Mouse (Mus musculus) heart, adult 2 months (tissue): ENCODE results near the gene Manea. TPM values are rescaled to one million over a fixed set of nuclear protein-coding genes. Genes with fewer than 3 reads are reported as not detected.
A peak's percentile ranks its signal among the peaks of the same experiment; 100 is the strongest.
"Not testable (repeated sequence)": the region's sequence is repeated elsewhere in the genome, so short reads cannot be mapped to it uniquely, and the experiment has no call there.

Experiments used
- DNase-seq, 2 experiments: peaks; one replicate each; pipeline ENCODE4 v3.0.0; 2021
- H3K27ac ChIP-seq: fragments of 200-600 bp; 2 replicates; pipeline ENCODE4 v1.8.1; 2022
- H3K27me3 ChIP-seq: fragments of 200-500 bp; 2 replicates; pipeline ENCODE4 v1.6.1; 2012; ENCODE audit warnings: mild to moderate bottlenecking, low read length, inconsistent platforms, mixed read lengths; ENCODE audit not compliant: control insufficient read depth, insufficient read depth
- H3K36me3 ChIP-seq: fragments of 200-500 bp; 2 replicates; pipeline ENCODE4 v1.6.1; 2012; ENCODE audit warnings: low read length, inconsistent platforms; ENCODE audit not compliant: control insufficient read depth, insufficient read depth
- H3K4me1 ChIP-seq: fragments of 200-500 bp; 2 replicates; pipeline ENCODE4 v1.6.1; 2011; ENCODE audit warnings: low read length; ENCODE audit not compliant: control insufficient read depth, insufficient read depth
- H3K4me3 ChIP-seq: fragments of 200-600 bp; 2 replicates; pipeline ENCODE4 v1.8.1; 2022
- H3K79me2 ChIP-seq: fragments of 200-500 bp; replicated peaks from 2 replicates; pipeline ENCODE4 v1.6.1; 2012; ENCODE audit warnings: mild to moderate bottlenecking, inconsistent platforms, low read length, moderate library complexity, mixed read lengths; ENCODE audit not compliant: control insufficient read depth, insufficient read depth
- H3K9ac ChIP-seq: fragments of 200-500 bp; 2 replicates; pipeline ENCODE4 v1.6.1; 2012; ENCODE audit warnings: low read depth, mild to moderate bottlenecking, control low read depth, inconsistent platforms, low read length, mixed read lengths
- CTCF ChIP-seq: fragments of 200-600 bp; IDR thresholded peaks from 2 replicates; pipeline ENCODE4 v1.8.1; 2022; ENCODE audit warnings: antibody characterized with exemption, mild to moderate bottlenecking, moderate library complexity
- EP300 ChIP-seq: fragments of 200-500 bp; IDR thresholded peaks from 2 replicates; pipeline ENCODE4 v1.6.1; 2011; ENCODE audit warnings: low read depth, low read length, control low read depth; ENCODE audit not compliant: insufficient read depth
- POLR2A ChIP-seq: fragments of 200-500 bp; IDR thresholded peaks from 2 replicates; pipeline ENCODE4 v1.6.1; 2011; ENCODE audit warnings: mild to moderate bottlenecking, low read depth, low read length, control low read depth; ENCODE audit not compliant: insufficient read depth
- WGBS: fragments of 180-500 bp; shearing (Covaris S2); methylation state at CpG from one replicate; pipeline ENCODE4 v1.1.7; 2018; 5-methylcytosine and 5-hydroxymethylcytosine counted together
- intact Hi-C: fragments of 180-260 bp; cut with DNase I; formaldehyde crosslinking; loops from one replicate; pipeline ENCODE4 v1.15.1; 2025
- polyA plus RNA-seq: library from polyadenylated mRNA; depleted of rRNA; stranded (reverse); fragments of >200 nt; gene quantifications from 2 replicates; pipeline ENCODE4 v1.2.3, GENCODE M21; 2012
- total RNA-seq, 2 experiments: library from RNA; stranded (reverse); gene quantifications; 2 replicates each; pipeline ENCODE4 v1.2.3; 2021

Manea gene
- total and polyA plus RNA-seq, 3 experiments = 5.7 to 16.7 (median 16.4) TPM

- Histone ChIP-seq H3K27ac (no peak overlapping the region; the same call in 1 of the 2 replicates), H3K9ac (no peak overlapping the region), H3K36me3 (peaks cover 11% of the 10 kb centered on the region), H3K4me3 (peak overlapping the region; percentile 7; the same call in 1 of the 2 replicates), H3K27me3 (no peaks in the 10 kb centered on the region), H3K79me2 (peaks cover 7% of the 10 kb centered on the region), H3K4me1 (peaks cover 4% of the 10 kb centered on the region)
- no peak for DNase-seq
- WGBS = 56% methylated on average over 3 of the region's 3 CpGs
- no peak for TF ChIP-seq EP300
- no peak for TF ChIP-seq POLR2A
- no peak for TF ChIP-seq CTCF
- intact Hi-C loops = loop anchor here (10.0 kb wide), 1 partner anchor 1060 kb away; the partner anchor contains the start of gene Ufl1
Measured at GRCm38 (mm10) chr4:26345080-26345479, 1.6 kb downstream of the Manea start.

DNA sequence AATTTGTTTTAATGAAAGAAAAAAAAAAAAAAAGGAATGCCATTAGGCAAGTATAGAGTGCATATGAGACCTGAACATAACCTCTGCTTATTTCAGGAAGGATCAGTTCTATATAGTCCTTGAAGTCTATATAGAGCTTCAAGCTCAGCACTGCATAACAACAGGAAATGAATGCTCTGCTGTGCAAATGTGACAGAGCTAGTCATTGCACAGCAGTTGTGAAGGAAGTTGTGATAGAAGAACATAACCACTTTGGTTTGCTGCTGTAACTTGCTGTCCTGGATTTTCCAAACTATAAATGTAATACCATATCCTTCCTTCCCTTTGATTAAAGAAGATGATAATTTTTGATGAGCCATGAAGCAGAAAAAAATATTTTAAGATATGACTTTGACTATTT, 4.3 kb downstream of the Manea start:
- intact Hi-C loops = loop anchor here (10.0 kb wide), 1 partner anchor 1058 kb away; the partner anchor contains the start of gene Ufl1
- H3K4me3 ChIP-seq = no peak overlapping the region
- H3K27me3 ChIP-seq = no peaks in the 10 kb centered on the region
- no peak overlapping the region for H3K9ac ChIP-seq
- peaks cover 25% of the 10 kb centered on the region for H3K36me3 ChIP-seq
- DNase-seq = no peak
- peaks cover 10% of the 10 kb centered on the region for H3K79me2 ChIP-seq
- H3K27ac ChIP-seq = no peak overlapping the region
- no peak for TF ChIP-seq POLR2A
- TF ChIP-seq CTCF = no peak
- no peak for TF ChIP-seq EP300
- H3K4me1 ChIP-seq = peaks cover 4% of the 10 kb centered on the region

DNA sequence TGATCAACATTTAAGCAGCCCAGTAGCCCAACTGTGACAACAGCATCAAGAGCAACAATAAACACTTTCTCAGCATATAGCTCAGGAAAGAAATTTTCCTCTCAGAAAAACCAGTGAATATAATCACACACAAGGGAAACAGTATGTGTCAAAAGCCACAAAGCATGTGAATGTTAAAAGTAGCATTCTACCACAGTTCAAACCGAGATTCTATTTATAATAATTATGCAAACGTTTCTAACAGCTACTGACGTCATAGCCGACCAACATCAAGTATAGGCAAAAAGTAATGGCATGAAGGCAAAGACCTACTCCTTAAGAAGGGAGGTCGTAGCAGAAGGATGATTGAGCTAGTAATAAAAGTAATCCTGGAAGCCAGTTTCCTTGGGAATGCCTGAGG, 8.1 kb downstream of the Manea start:
- intact Hi-C loops = loop anchor here (10.0 kb wide), 1 partner anchor 1444 kb away; the partner anchor contains the start of gene Ndufaf4
- Histone ChIP-seq H3K27me3 (no peaks in the 10 kb centered on the region), H3K9ac (no peak overlapping the region), H3K27ac (no peak overlapping the region), H3K4me1 (peaks cover 2% of the 10 kb centered on the region; the same call in 1 of the 2 replicates), H3K4me3 (no peak overlapping the region), H3K36me3 (peaks cover 18% of the 10 kb centered on the region), H3K79me2 (peaks cover 8% of the 10 kb centered on the region)
- no peak for DNase-seq
- WGBS = 57% methylated on average over 5 of the region's 5 CpGs
- TF ChIP-seq CTCF (no peak), EP300 (no peak), POLR2A (no peak)

DNA sequence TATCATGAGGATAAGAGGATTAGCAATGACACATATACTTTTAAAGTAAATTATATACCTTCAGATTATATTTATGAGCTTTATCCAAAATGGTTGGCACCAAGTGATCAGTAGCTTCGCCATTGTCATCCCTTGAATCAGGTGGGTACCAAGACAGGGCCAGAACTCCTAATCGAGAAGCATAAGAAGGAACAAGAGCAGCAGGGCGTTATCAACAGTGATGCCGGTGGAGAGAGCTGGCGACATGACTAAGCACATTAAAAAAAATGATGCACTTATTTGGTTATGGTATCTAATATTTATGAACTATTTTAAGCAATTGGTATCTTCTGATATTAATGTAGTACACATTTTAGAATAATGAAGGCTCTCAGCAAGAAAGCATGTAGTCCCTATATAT, 10.1 kb downstream of the Manea start:
- H3K27me3 ChIP-seq = no peaks in the 10 kb centered on the region
- no peak overlapping the region for H3K4me3 ChIP-seq
- intact Hi-C loops = loop anchor here (10.0 kb wide), 1 partner anchor 1442 kb away; the partner anchor contains the start of gene Ndufaf4
- H3K4me1 ChIP-seq = no peaks in the 10 kb centered on the region; the same call in 1 of the 2 replicates
- 80% methylated on average over 5 of the region's 5 CpGs for WGBS
- DNase-seq = no peak
- H3K79me2 ChIP-seq = peaks cover 3% of the 10 kb centered on the region
- TF ChIP-seq POLR2A (no peak), EP300 (no peak), CTCF (no peak)
- no peak overlapping the region for H3K27ac ChIP-seq
- H3K9ac ChIP-seq = no peak overlapping the region
- H3K36me3 ChIP-seq = peaks cover 16% of the 10 kb centered on the region

DNA sequence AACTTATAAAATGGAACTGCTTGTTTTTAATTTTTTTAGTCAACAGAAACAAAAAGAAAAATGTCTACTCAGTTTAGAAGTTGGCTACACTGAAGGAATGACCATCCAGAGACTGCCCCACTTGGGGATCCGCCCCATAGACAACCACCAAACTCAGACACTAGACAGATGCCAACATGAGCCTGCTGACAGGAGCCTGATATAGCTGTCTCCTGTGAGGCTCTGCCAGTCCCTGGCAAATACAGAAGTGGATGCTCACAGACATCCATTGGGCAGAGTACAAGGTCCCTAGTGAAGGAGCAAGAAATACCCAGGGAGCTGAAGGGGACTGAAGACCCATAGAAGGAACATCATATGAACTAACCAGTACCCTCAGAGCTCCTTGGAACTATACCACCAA, 42.0 kb downstream of the Manea start:
- H3K27ac ChIP-seq, H3K9ac ChIP-seq, H3K36me3 ChIP-seq, H3K79me2 ChIP-seq, H3K27me3 ChIP-seq, H3K4me3 ChIP-seq, intact Hi-C loops, H3K4me1 ChIP-seq: not testable (repeated sequence)
- WGBS = 49% methylated on average over 1 of the region's 1 CpGs
- peak in 1 of 2 experiments; percentile 7 for DNase-seq

DNA sequence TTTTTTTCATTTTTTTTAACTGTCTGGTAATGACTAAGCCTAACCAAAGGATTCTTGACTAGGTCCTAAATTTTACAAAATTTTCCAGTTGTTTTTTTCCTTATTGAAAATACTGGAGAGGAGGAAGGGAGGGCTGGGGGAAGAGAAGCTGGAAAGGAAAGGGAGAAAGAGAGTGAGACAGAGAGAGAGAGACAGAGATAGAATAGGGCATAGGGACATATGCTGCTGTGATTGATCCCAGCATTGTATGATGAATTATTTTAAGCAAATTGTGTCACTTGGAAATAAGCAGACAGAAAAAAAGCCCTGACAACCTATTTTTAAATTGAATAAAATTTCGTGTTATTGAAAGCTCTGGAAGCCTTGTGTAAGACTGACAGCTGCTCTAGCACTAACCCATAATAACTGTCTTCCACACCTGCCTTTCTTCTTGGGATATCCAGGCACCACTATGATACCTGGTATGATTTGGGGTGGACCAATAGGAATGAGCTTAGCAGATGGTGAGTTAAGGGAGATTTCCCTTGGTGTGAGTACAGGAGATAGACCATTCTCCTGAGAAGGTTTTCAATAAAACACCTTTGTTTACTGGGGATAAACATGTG, 69.5 kb downstream of the Manea start:
- 21% methylated on average over 1 of the region's 1 CpGs for WGBS
- intact Hi-C loops = no loop called here

More for the DNA sequence above, 69.5 kb downstream of the Manea start:
- no peak for DNase-seq
- TF ChIP-seq EP300 = no peak
- TF ChIP-seq CTCF = no peak
- no peak for TF ChIP-seq POLR2A
- H3K79me2 ChIP-seq = no peaks in the 10 kb centered on the region
- H3K4me3 ChIP-seq = no peak overlapping the region
- no peaks in the 10 kb centered on the region for H3K27me3 ChIP-seq
- no peaks in the 10 kb centered on the region for H3K36me3 ChIP-seq
- H3K4me1 ChIP-seq = no peaks in the 10 kb centered on the region
- H3K27ac ChIP-seq = no peak overlapping the region
- no peak overlapping the region for H3K9ac ChIP-seq
